Mouse (Mus musculus): Measurements from ENCODE around the gene Wdr66. TPM values are rescaled to one million over a fixed set of nuclear protein-coding genes. Genes with fewer than 3 reads are reported as not detected.

The Wdr66 gene
- polyA plus RNA-seq, 1 experiment from 2014 or later, result 0.80 TPM

DNA sequence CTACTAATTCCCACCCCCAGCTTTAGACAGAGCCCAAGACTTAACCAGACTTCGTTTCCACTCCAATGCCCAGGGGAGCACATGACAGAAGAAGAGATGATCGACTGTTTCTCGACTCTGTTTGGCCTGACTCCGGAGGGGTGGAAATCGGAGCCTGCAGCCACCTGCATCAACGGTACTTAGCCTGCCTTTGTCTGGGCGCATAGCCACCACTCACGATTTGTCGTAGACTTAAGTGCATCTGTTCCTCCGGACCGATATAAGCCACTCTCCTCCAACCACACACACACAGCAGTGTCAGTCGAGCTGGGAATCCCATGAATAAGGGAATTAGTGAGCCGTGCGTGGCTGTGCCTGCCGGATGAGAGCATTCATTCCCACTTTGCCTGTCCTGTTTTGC is 72.3 kb downstream of the Wdr66 start:
- ATAC-seq (ENCODE audit: low FRiP score, low read depth), result no peak
- Histone ChIP-seq H3K4me3 (no peak overlapping the region), H3K36me3 (no peaks in the 10 kb centered on the region), H3K9me3 (no peaks in the 10 kb centered on the region), H3K9ac (no peak overlapping the region; the same call in 1 of the 2 replicates), H3K27ac (replicated peaks) (no peak overlapping the region), H3K27me3 (no peaks in the 10 kb centered on the region), H3K4me2 (peak overlapping the region; percentile 34), H3K4me1 (replicated peaks) (peaks cover 10% of the 10 kb centered on the region)
- WGBS, result 6% methylated on average over 15 of the region's 15 CpGs

GRCm38 (mm10) chr5:123326006-123326750 is 74.3 kb downstream of the Wdr66 start:
- no peaks in the 10 kb centered on the region for H3K27me3 ChIP-seq
- no peak overlapping the region for H3K4me2 ChIP-seq
- no peak overlapping the region for H3K27ac ChIP-seq (replicated peaks)
- WGBS, result 60% methylated on average over 15 of the region's 15 CpGs
- no peak for ATAC-seq (ENCODE audit: low FRiP score, low read depth)
- H3K4me1 ChIP-seq (replicated peaks), result peaks cover 10% of the 10 kb centered on the region
- no peaks in the 10 kb centered on the region for H3K9me3 ChIP-seq
- no peak overlapping the region for H3K9ac ChIP-seq
- no peak overlapping the region for H3K4me3 ChIP-seq
- no peaks in the 10 kb centered on the region for H3K36me3 ChIP-seq

DNA sequence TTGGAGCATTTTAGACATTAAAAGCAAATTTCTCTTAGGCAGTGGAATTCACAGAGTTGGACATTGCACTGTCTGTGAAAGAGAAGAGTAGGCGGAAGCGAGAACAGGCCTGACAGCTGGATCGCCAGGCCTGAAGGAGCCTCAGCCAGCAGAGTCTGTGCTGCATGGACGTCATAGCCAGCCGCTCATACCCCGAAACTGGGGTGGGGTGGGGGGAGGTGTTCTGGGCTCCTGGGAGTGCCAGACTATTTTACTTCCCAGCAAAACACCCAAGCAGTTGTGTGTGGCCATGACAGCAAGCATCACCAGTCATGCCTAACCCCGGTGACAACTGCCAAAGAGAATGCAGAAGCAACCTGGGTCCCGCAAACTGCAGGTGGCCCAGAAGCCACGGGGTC is 74.8 kb downstream of the Wdr66 start:
- Histone ChIP-seq H3K4me2 (no peak overlapping the region), H3K9ac (no peak overlapping the region), H3K4me1 (replicated peaks) (peaks cover 10% of the 10 kb centered on the region), H3K9me3 (no peaks in the 10 kb centered on the region), H3K36me3 (no peaks in the 10 kb centered on the region), H3K27me3 (no peaks in the 10 kb centered on the region), H3K4me3 (no peak overlapping the region), H3K27ac (replicated peaks) (no peak overlapping the region)
- no peak for ATAC-seq (ENCODE audit: low FRiP score, low read depth)
- WGBS, result 65% methylated on average over 9 of the region's 9 CpGs

GRCm38 (mm10) chr5:123327686-123328085 is 75.8 kb downstream of the Wdr66 start:
- WGBS, result 92% methylated on average over 8 of the region's 8 CpGs
- Histone ChIP-seq H3K4me2 (no peak overlapping the region), H3K4me1 (replicated peaks) (peaks cover 10% of the 10 kb centered on the region), H3K9ac (no peak overlapping the region), H3K9me3 (no peaks in the 10 kb centered on the region), H3K27me3 (no peaks in the 10 kb centered on the region), H3K36me3 (no peaks in the 10 kb centered on the region), H3K27ac (replicated peaks) (no peak overlapping the region), H3K4me3 (no peak overlapping the region)
- no peak for ATAC-seq (ENCODE audit: low FRiP score, low read depth)

DNA sequence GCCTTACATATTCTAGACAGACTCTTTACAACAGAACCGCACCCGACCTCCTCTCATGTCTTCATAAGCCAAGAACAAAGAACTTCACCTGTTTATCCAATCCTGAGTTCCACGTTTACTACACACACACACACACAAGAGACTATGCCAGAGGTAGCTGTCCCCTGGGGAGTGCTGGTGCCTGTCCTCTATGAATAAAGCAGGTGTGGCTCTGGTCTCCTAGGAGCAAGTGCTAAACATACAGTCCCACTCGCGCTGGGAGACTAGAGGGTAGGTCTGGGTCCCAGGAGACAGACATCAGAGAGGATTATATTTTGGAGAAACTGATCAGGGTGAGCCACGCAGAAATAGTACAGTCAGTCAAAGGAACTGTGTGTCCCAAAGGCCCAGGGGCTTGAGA is 81.7 kb downstream of the Wdr66 start:
- Histone ChIP-seq H3K27me3 (no peaks in the 10 kb centered on the region), H3K4me3 (no peak overlapping the region), H3K9ac (no peak overlapping the region), H3K27ac (replicated peaks) (no peak overlapping the region), H3K9me3 (no peaks in the 10 kb centered on the region), H3K4me1 (replicated peaks) (no peaks in the 10 kb centered on the region), H3K4me2 (no peak overlapping the region), H3K36me3 (no peaks in the 10 kb centered on the region)
- no peak for ATAC-seq (ENCODE audit: low FRiP score, low read depth)
- WGBS, result 87% methylated on average over 6 of the region's 6 CpGs

- Histone ChIP-seq H3K4me2 (no peak overlapping the region), H3K27ac (replicated peaks) (no peak overlapping the region), H3K27me3 (no peaks in the 10 kb centered on the region), H3K9ac (no peak overlapping the region), H3K9me3 (no peaks in the 10 kb centered on the region), H3K4me1 (replicated peaks) (no peaks in the 10 kb centered on the region), H3K36me3 (no peaks in the 10 kb centered on the region), H3K4me3 (no peak overlapping the region)
- no peak for ATAC-seq (ENCODE audit: low FRiP score, low read depth)
- 35% methylated on average over 4 of the region's 4 CpGs for WGBS
These were observed 84.5 kb downstream of the Wdr66 start for GRCm38 (mm10) chr5:123336205-123336961.

GRCm38 (mm10) chr5:123338463-123338862 is 86.6 kb downstream of the Wdr66 start:
- Histone ChIP-seq H3K36me3 (no peaks in the 10 kb centered on the region), H3K4me2 (no peak overlapping the region), H3K9ac (no peak overlapping the region), H3K27me3 (no peaks in the 10 kb centered on the region), H3K4me3 (no peak overlapping the region), H3K9me3 (no peaks in the 10 kb centered on the region), H3K4me1 (replicated peaks) (peaks cover 3% of the 10 kb centered on the region), H3K27ac (replicated peaks) (no peak overlapping the region)
- 67% methylated on average over 3 of the region's 3 CpGs for WGBS
- no peak for ATAC-seq (ENCODE audit: low FRiP score, low read depth)

GRCm38 (mm10) chr5:123343707-123344627 is 92.1 kb downstream of the Wdr66 start, which contains the start of gene Bcl7a:
TSS of gene Bcl7a (plus strand) at chr5:123343834.
- under 1% methylated on average over 69 of the region's 69 CpGs for WGBS
- H3K4me2 ChIP-seq, result peak within 1 kb of the TSS; percentile 93
- peak within 1 kb of the TSS; percentile 99 for H3K27ac ChIP-seq (replicated peaks)
- no peaks in the 10 kb centered on the region for H3K9me3 ChIP-seq
- peaks cover 35% of the 10 kb centered on the region for H3K4me1 ChIP-seq (replicated peaks)
- peak within 1 kb of the TSS; percentile 86 for H3K4me3 ChIP-seq
- no peaks in the 10 kb centered on the region for H3K36me3 ChIP-seq
- H3K27me3 ChIP-seq, result no peaks in the 10 kb centered on the region
- H3K9ac ChIP-seq, result peak within 1 kb of the TSS; percentile 96
- ATAC-seq (ENCODE audit: low FRiP score, low read depth), result peak; percentile 86

GRCm38 (mm10) chr5:123344628-123344962 is 92.7 kb downstream of the Wdr66 start:
- Histone ChIP-seq H3K4me1 (replicated peaks) (peaks cover 35% of the 10 kb centered on the region), H3K36me3 (no peaks in the 10 kb centered on the region), H3K9me3 (no peaks in the 10 kb centered on the region), H3K4me3 (peak overlapping the region; percentile 86), H3K4me2 (peak overlapping the region; percentile 93), H3K27ac (replicated peaks) (peak overlapping the region; percentile 99), H3K9ac (peak overlapping the region; percentile 96), H3K27me3 (no peaks in the 10 kb centered on the region)
- WGBS, result 0% methylated on average over 42 of the region's 51 CpGs
- ATAC-seq (ENCODE audit: low FRiP score, low read depth), result peak; percentile 40; the same call in 1 of the 2 replicates

GRCm38 (mm10) chr5:123344963-123345852 is 93.3 kb downstream of the Wdr66 start:
- peaks cover 35% of the 10 kb centered on the region for H3K4me1 ChIP-seq (replicated peaks)
- peak; percentile 29; the same call in 1 of the 2 replicates for ATAC-seq (ENCODE audit: low FRiP score, low read depth)
- no peaks in the 10 kb centered on the region for H3K27me3 ChIP-seq
- WGBS, result under 1% methylated on average over 76 of the region's 87 CpGs
- peak overlapping the region; percentile 96 for H3K9ac ChIP-seq
- H3K36me3 ChIP-seq, result no peaks in the 10 kb centered on the region
- H3K4me2 ChIP-seq, result peak overlapping the region; percentile 93
- peak overlapping the region; percentile 86 for H3K4me3 ChIP-seq
- H3K9me3 ChIP-seq, result no peaks in the 10 kb centered on the region
- H3K27ac ChIP-seq (replicated peaks), result peak overlapping the region; percentile 99

All from hindbrain, embryonic 15.5 days (tissue).